Mouse (Mus musculus): ENCODE data around the gene Tmem199. TPM values are rescaled to one million over a fixed set of nuclear protein-coding genes. Genes with fewer than 3 reads are reported as not detected.
"Not testable (repeated sequence)": the region's sequence is repeated elsewhere in the genome, so short reads cannot be mapped to it uniquely, and the experiment has no call there.

The Tmem199 gene
- polyA plus RNA-seq, 1 experiment from 2014 or later: 66.4 TPM

GRCm38 (mm10) chr11:78535376-78536079 lies 23.6 kb upstream of the Tmem199 start:
- ATAC-seq (replicated peaks; ENCODE audit: insufficient number of reproducible peaks, low FRiP score, low TSS enrichment, low read depth): no peak; the same call in 1 of the 2 replicates
- no peaks in the 10 kb centered on the region for H3K9me3 ChIP-seq (replicated peaks; ENCODE audit: control insufficient read depth, low read length)
- DNase-seq (ENCODE audit: low spot score): peak; percentile 75
- peak overlapping the region; percentile 83 for H3K4me3 ChIP-seq (ENCODE audit: low read depth, low read length)
- H3K27me3 ChIP-seq (ENCODE audit: control insufficient read depth, insufficient read depth, low read length): no peaks in the 10 kb centered on the region
- no peaks in the 10 kb centered on the region; the same call in 1 of the 2 replicates for H3K4me1 ChIP-seq (ENCODE audit: control insufficient read depth, insufficient read depth, low read length)
- peak overlapping the region; percentile 64 for H3K4me2 ChIP-seq (ENCODE audit: low read depth, low read length)
- H3K9ac ChIP-seq (replicated peaks; ENCODE audit: low read length): peak overlapping the region; percentile 87
- H3K36me3 ChIP-seq (replicated peaks; ENCODE audit: control insufficient read depth, insufficient read depth, low read depth, low read length): no peaks in the 10 kb centered on the region
- peak overlapping the region; percentile 75 for H3K27ac ChIP-seq (replicated peaks; ENCODE audit: low read depth, low read length)
- under 1% methylated on average over 23 of the region's 23 CpGs for WGBS

GRCm38 (mm10) chr11:78534516-78534915 lies 22.5 kb upstream of the Tmem199 start:
- no peak overlapping the region for H3K4me2 ChIP-seq (ENCODE audit: low read depth, low read length)
- 93% methylated on average over 4 of the region's 4 CpGs for WGBS
- no peak for DNase-seq (ENCODE audit: low spot score)
- H3K36me3 ChIP-seq (replicated peaks; ENCODE audit: control insufficient read depth, insufficient read depth, low read depth, low read length): no peaks in the 10 kb centered on the region; the same call in 1 of the 2 replicates
- no peak overlapping the region for H3K4me3 ChIP-seq (ENCODE audit: low read depth, low read length)
- no peaks in the 10 kb centered on the region; the same call in 1 of the 2 replicates for H3K4me1 ChIP-seq (ENCODE audit: control insufficient read depth, insufficient read depth, low read length)
- H3K27me3 ChIP-seq (ENCODE audit: control insufficient read depth, insufficient read depth, low read length): no peaks in the 10 kb centered on the region
- no peak overlapping the region for H3K9ac ChIP-seq (replicated peaks; ENCODE audit: low read length)
- ATAC-seq (replicated peaks; ENCODE audit: insufficient number of reproducible peaks, low FRiP score, low TSS enrichment, low read depth): no peak
- H3K27ac ChIP-seq (replicated peaks; ENCODE audit: low read depth, low read length): no peak overlapping the region
- no peaks in the 10 kb centered on the region for H3K9me3 ChIP-seq (replicated peaks; ENCODE audit: control insufficient read depth, low read length)

DNA sequence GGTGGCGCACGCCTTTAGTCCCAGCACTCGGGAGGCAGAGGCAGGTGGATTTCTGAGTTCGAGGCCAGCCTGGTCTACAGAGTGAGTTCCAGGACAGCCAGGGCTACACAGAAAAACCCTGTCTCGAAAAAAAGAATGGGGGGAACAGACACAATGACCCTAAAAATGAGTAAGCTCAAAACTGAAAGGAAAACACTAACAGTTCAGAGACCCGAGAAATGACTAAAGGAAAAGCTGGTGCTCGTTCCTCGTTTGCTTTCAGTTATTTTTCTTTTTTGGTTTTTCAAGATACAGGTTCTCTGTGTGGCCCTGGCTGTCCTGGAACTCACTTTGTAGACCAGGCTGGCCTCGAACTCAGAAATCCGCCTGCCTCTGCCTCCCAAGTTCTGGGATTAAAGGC lies 19.5 kb upstream of the Tmem199 start:
- not testable (repeated sequence) for H3K27ac ChIP-seq (replicated peaks; ENCODE audit: low read depth, low read length); H3K9me3 ChIP-seq (replicated peaks; ENCODE audit: control insufficient read depth, low read length); DNase-seq (ENCODE audit: low spot score); H3K9ac ChIP-seq (replicated peaks; ENCODE audit: low read length); H3K4me1 ChIP-seq (ENCODE audit: control insufficient read depth, insufficient read depth, low read length); H3K27me3 ChIP-seq (ENCODE audit: control insufficient read depth, insufficient read depth, low read length); H3K4me3 ChIP-seq (ENCODE audit: low read depth, low read length); H3K4me2 ChIP-seq (ENCODE audit: low read depth, low read length); ATAC-seq (replicated peaks; ENCODE audit: insufficient number of reproducible peaks, low FRiP score, low TSS enrichment, low read depth); H3K36me3 ChIP-seq (replicated peaks; ENCODE audit: control insufficient read depth, insufficient read depth, low read depth, low read length)
- WGBS: 96% methylated on average over 10 of the region's 10 CpGs

GRCm38 (mm10) chr11:78531046-78531445 lies 19.1 kb upstream of the Tmem199 start:
- Histone ChIP-seq H3K27ac (replicated peaks; ENCODE audit: low read depth, low read length) (no peak overlapping the region), H3K4me1 (ENCODE audit: control insufficient read depth, insufficient read depth, low read length) (no peaks in the 10 kb centered on the region), H3K27me3 (ENCODE audit: control insufficient read depth, insufficient read depth, low read length) (no peaks in the 10 kb centered on the region), H3K36me3 (replicated peaks; ENCODE audit: control insufficient read depth, insufficient read depth, low read depth, low read length) (peaks cover 5% of the 10 kb centered on the region), H3K9me3 (replicated peaks; ENCODE audit: control insufficient read depth, low read length) (no peaks in the 10 kb centered on the region), H3K4me2 (ENCODE audit: low read depth, low read length) (no peak overlapping the region), H3K4me3 (ENCODE audit: low read depth, low read length) (no peak overlapping the region), H3K9ac (replicated peaks; ENCODE audit: low read length) (no peak overlapping the region)
- ATAC-seq (replicated peaks; ENCODE audit: insufficient number of reproducible peaks, low FRiP score, low TSS enrichment, low read depth): no peak
- WGBS: 71% methylated on average over 6 of the region's 6 CpGs
- no peak for DNase-seq (ENCODE audit: low spot score)

GRCm38 (mm10) chr11:78530001-78530400 lies 18.0 kb upstream of the Tmem199 start:
- no peaks in the 10 kb centered on the region for H3K27me3 ChIP-seq (ENCODE audit: control insufficient read depth, insufficient read depth, low read length)
- H3K9ac ChIP-seq (replicated peaks; ENCODE audit: low read length): no peak overlapping the region
- no peak overlapping the region for H3K4me2 ChIP-seq (ENCODE audit: low read depth, low read length)
- DNase-seq (ENCODE audit: low spot score) (no peak), ATAC-seq (replicated peaks; ENCODE audit: insufficient number of reproducible peaks, low FRiP score, low TSS enrichment, low read depth) (no peak)
- H3K9me3 ChIP-seq (replicated peaks; ENCODE audit: control insufficient read depth, low read length): no peaks in the 10 kb centered on the region
- H3K36me3 ChIP-seq (replicated peaks; ENCODE audit: control insufficient read depth, insufficient read depth, low read depth, low read length): peaks cover 15% of the 10 kb centered on the region
- H3K4me1 ChIP-seq (ENCODE audit: control insufficient read depth, insufficient read depth, low read length): no peaks in the 10 kb centered on the region
- no peak overlapping the region for H3K4me3 ChIP-seq (ENCODE audit: low read depth, low read length)
- 88% methylated on average over 12 of the region's 12 CpGs for WGBS
- H3K27ac ChIP-seq (replicated peaks; ENCODE audit: low read depth, low read length): no peak overlapping the region

GRCm38 (mm10) chr11:78528714-78529113 lies 16.7 kb upstream of the Tmem199 start:
- no peak for ATAC-seq (replicated peaks; ENCODE audit: insufficient number of reproducible peaks, low FRiP score, low TSS enrichment, low read depth)
- H3K4me3 ChIP-seq (ENCODE audit: low read depth, low read length): no peak overlapping the region
- DNase-seq (ENCODE audit: low spot score): no peak
- 87% methylated on average over 9 of the region's 9 CpGs for whole genome bisulfite sequencing
- no peaks in the 10 kb centered on the region for H3K4me1 ChIP-seq (ENCODE audit: control insufficient read depth, insufficient read depth, low read length)
- no peaks in the 10 kb centered on the region for H3K9me3 ChIP-seq (replicated peaks; ENCODE audit: control insufficient read depth, low read length)
- no peaks in the 10 kb centered on the region for H3K27me3 ChIP-seq (ENCODE audit: control insufficient read depth, insufficient read depth, low read length)
- H3K27ac ChIP-seq (replicated peaks; ENCODE audit: low read depth, low read length): no peak overlapping the region
- H3K36me3 ChIP-seq (replicated peaks; ENCODE audit: control insufficient read depth, insufficient read depth, low read depth, low read length): peaks cover 17% of the 10 kb centered on the region
- no peak overlapping the region for H3K4me2 ChIP-seq (ENCODE audit: low read depth, low read length)
- H3K9ac ChIP-seq (replicated peaks; ENCODE audit: low read length): no peak overlapping the region

DNA sequence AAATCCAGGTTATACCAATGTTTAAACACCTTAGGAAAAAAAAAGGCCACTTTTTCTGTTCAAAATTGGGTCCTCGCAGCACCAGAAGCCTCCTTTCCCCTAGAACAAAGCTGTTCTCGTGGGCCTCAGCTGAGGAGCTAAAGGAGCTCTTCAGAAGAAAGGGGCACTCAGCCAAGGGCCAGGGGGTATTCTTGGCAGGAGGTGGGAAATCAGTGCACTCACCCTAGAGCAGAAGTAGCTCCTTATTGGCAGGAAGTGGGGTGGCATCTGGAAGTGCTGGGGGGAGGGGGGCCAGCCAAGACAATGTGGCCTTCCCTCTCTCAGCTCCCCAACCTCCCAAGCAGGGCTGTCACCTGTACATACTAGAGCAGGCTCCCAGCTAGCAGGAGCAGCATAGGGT lies 12.9 kb upstream of the Tmem199 start:
- no peak overlapping the region for H3K9ac ChIP-seq (replicated peaks; ENCODE audit: low read length)
- H3K36me3 ChIP-seq (replicated peaks; ENCODE audit: control insufficient read depth, insufficient read depth, low read depth, low read length): peaks cover 23% of the 10 kb centered on the region
- DNase-seq (ENCODE audit: low spot score) (no peak), ATAC-seq (replicated peaks; ENCODE audit: insufficient number of reproducible peaks, low FRiP score, low TSS enrichment, low read depth) (no peak)
- no peak overlapping the region for H3K27ac ChIP-seq (replicated peaks; ENCODE audit: low read depth, low read length)
- H3K4me2 ChIP-seq (ENCODE audit: low read depth, low read length): no peak overlapping the region
- H3K4me1 ChIP-seq (ENCODE audit: control insufficient read depth, insufficient read depth, low read length): no peaks in the 10 kb centered on the region
- no peaks in the 10 kb centered on the region for H3K27me3 ChIP-seq (ENCODE audit: control insufficient read depth, insufficient read depth, low read length)
- no peaks in the 10 kb centered on the region for H3K9me3 ChIP-seq (replicated peaks; ENCODE audit: control insufficient read depth, low read length)
- WGBS: 90% methylated on average over 2 of the region's 2 CpGs
- H3K4me3 ChIP-seq (ENCODE audit: low read depth, low read length): no peak overlapping the region

GRCm38 (mm10) chr11:78523241-78523955 lies 11.4 kb upstream of the Tmem199 start:
- 81% methylated on average over 9 of the region's 9 CpGs for WGBS
- no peaks in the 10 kb centered on the region for H3K9me3 ChIP-seq (replicated peaks; ENCODE audit: control insufficient read depth, low read length)
- ATAC-seq (replicated peaks; ENCODE audit: insufficient number of reproducible peaks, low FRiP score, low TSS enrichment, low read depth) (no peak), DNase-seq (ENCODE audit: low spot score) (no peak)
- H3K27ac ChIP-seq (replicated peaks; ENCODE audit: low read depth, low read length): no peak overlapping the region
- peaks cover 25% of the 10 kb centered on the region for H3K36me3 ChIP-seq (replicated peaks; ENCODE audit: control insufficient read depth, insufficient read depth, low read depth, low read length)
- H3K4me3 ChIP-seq (ENCODE audit: low read depth, low read length): no peak overlapping the region
- H3K4me1 ChIP-seq (ENCODE audit: control insufficient read depth, insufficient read depth, low read length): no peaks in the 10 kb centered on the region
- no peak overlapping the region for H3K9ac ChIP-seq (replicated peaks; ENCODE audit: low read length)
- H3K4me2 ChIP-seq (ENCODE audit: low read depth, low read length): no peak overlapping the region
- no peaks in the 10 kb centered on the region for H3K27me3 ChIP-seq (ENCODE audit: control insufficient read depth, insufficient read depth, low read length)
